Mouse (Mus musculus): Measurements from ENCODE around the gene Nfkb2. TPM values are rescaled to one million over a fixed set of nuclear protein-coding genes. Genes with fewer than 3 reads are reported as not detected.

The Nfkb2 gene
- polyA plus RNA-seq, 1 experiment, result not detected

- no peak overlapping the region for H3K27ac ChIP-seq (ENCODE audit: insufficient read depth, low read depth, low read length)
- H3K4me3 ChIP-seq (ENCODE audit: insufficient read depth, low read depth, low read length), result no peak overlapping the region
- no peak for TF ChIP-seq CTCF (IDR thresholded peaks at IDR 0.05; ENCODE audit: insufficient read depth, low read depth, low read length)
- TF ChIP-seq POLR2A (IDR thresholded peaks at IDR 0.05; ENCODE audit: insufficient read depth, low read depth, low read length), result no peak
- peaks cover 28% of the 10 kb centered on the region for H3K4me1 ChIP-seq (ENCODE audit: control insufficient read depth, insufficient read depth, low read length)
- WGBS, result 91% methylated on average over 9 of the region's 9 CpGs
Observed at GRCm38 (mm10) chr19:46306751-46307289, 2.7 kb downstream of the Nfkb2 start.

GRCm38 (mm10) chr19:46307781-46308180 is 3.7 kb downstream of the Nfkb2 start:
- no peak for TF ChIP-seq CTCF (IDR thresholded peaks at IDR 0.05; ENCODE audit: insufficient read depth, low read depth, low read length)
- no peak for TF ChIP-seq POLR2A (IDR thresholded peaks at IDR 0.05; ENCODE audit: insufficient read depth, low read depth, low read length)
- H3K27ac ChIP-seq (ENCODE audit: insufficient read depth, low read depth, low read length), result no peak overlapping the region
- H3K4me3 ChIP-seq (ENCODE audit: insufficient read depth, low read depth, low read length), result no peak overlapping the region
- WGBS, result 89% methylated on average over 16 of the region's 16 CpGs
- peaks cover 28% of the 10 kb centered on the region for H3K4me1 ChIP-seq (ENCODE audit: control insufficient read depth, insufficient read depth, low read length)

GRCm38 (mm10) chr19:46308303-46308702 is 4.2 kb downstream of the Nfkb2 start:
- H3K4me1 ChIP-seq (ENCODE audit: control insufficient read depth, insufficient read depth, low read length), result peaks cover 28% of the 10 kb centered on the region
- 77% methylated on average over 16 of the region's 16 CpGs for WGBS
- H3K4me3 ChIP-seq (ENCODE audit: insufficient read depth, low read depth, low read length), result no peak overlapping the region
- TF ChIP-seq CTCF (IDR thresholded peaks at IDR 0.05; ENCODE audit: insufficient read depth, low read depth, low read length) (no peak), POLR2A (IDR thresholded peaks at IDR 0.05; ENCODE audit: insufficient read depth, low read depth, low read length) (no peak)
- no peak overlapping the region for H3K27ac ChIP-seq (ENCODE audit: insufficient read depth, low read depth, low read length)

GRCm38 (mm10) chr19:46308706-46309435 is 4.8 kb downstream of the Nfkb2 start:
- TF ChIP-seq POLR2A (IDR thresholded peaks at IDR 0.05; ENCODE audit: insufficient read depth, low read depth, low read length) (peak; percentile 23; the same call in 1 of the 2 replicates), CTCF (IDR thresholded peaks at IDR 0.05; ENCODE audit: insufficient read depth, low read depth, low read length) (peak; percentile 81)
- peaks cover 28% of the 10 kb centered on the region for H3K4me1 ChIP-seq (ENCODE audit: control insufficient read depth, insufficient read depth, low read length)
- H3K4me3 ChIP-seq (ENCODE audit: insufficient read depth, low read depth, low read length), result peak overlapping the region; percentile 65
- 0 out of 2 replicates have a peak overlapping the region, but pooled peaks have one; percentile 40 for H3K27ac ChIP-seq (ENCODE audit: insufficient read depth, low read depth, low read length)
- WGBS, result 3% methylated on average over 47 of the region's 47 CpGs

- H3K4me3 ChIP-seq (ENCODE audit: insufficient read depth, low read depth, low read length), result no peak overlapping the region
- no peak overlapping the region for H3K27ac ChIP-seq (ENCODE audit: insufficient read depth, low read depth, low read length)
- peaks cover 28% of the 10 kb centered on the region for H3K4me1 ChIP-seq (ENCODE audit: control insufficient read depth, insufficient read depth, low read length)
- TF ChIP-seq POLR2A (IDR thresholded peaks at IDR 0.05; ENCODE audit: insufficient read depth, low read depth, low read length) (no peak), CTCF (IDR thresholded peaks at IDR 0.05; ENCODE audit: insufficient read depth, low read depth, low read length) (no peak)
- 78% methylated on average over 21 of the region's 21 CpGs for WGBS
Observed at GRCm38 (mm10) chr19:46309651-46310305, 5.7 kb downstream of the Nfkb2 start.

- WGBS, result 88% methylated on average over 12 of the region's 12 CpGs
- TF ChIP-seq POLR2A (IDR thresholded peaks at IDR 0.05; ENCODE audit: insufficient read depth, low read depth, low read length) (no peak), CTCF (IDR thresholded peaks at IDR 0.05; ENCODE audit: insufficient read depth, low read depth, low read length) (no peak)
Observed at GRCm38 (mm10) chr19:46310312-46310865, 6.3 kb downstream of the Nfkb2 start.

GRCm38 (mm10) chr19:46311341-46311740 is 7.2 kb downstream of the Nfkb2 start:
- Histone ChIP-seq H3K27ac (ENCODE audit: insufficient read depth, low read depth, low read length) (no peak overlapping the region), H3K4me3 (ENCODE audit: insufficient read depth, low read depth, low read length) (no peak overlapping the region), H3K4me1 (ENCODE audit: control insufficient read depth, insufficient read depth, low read length) (peaks cover 27% of the 10 kb centered on the region)
- no peak for TF ChIP-seq POLR2A (IDR thresholded peaks at IDR 0.05; ENCODE audit: insufficient read depth, low read depth, low read length)
- no peak for TF ChIP-seq CTCF (IDR thresholded peaks at IDR 0.05; ENCODE audit: insufficient read depth, low read depth, low read length)
- 92% methylated on average over 9 of the region's 9 CpGs for WGBS

More at GRCm38 (mm10) chr19:46310312-46310865, 6.3 kb downstream of the Nfkb2 start:
- H3K27ac ChIP-seq (ENCODE audit: insufficient read depth, low read depth, low read length), result no peak overlapping the region
- H3K4me3 ChIP-seq (ENCODE audit: insufficient read depth, low read depth, low read length), result no peak overlapping the region
- peaks cover 25% of the 10 kb centered on the region for H3K4me1 ChIP-seq (ENCODE audit: control insufficient read depth, insufficient read depth, low read length)

- H3K4me3 ChIP-seq (ENCODE audit: insufficient read depth, low read depth, low read length), result no peak overlapping the region
- WGBS, result 90% methylated on average over 21 of the region's 21 CpGs
- no peak for TF ChIP-seq POLR2A (IDR thresholded peaks at IDR 0.05; ENCODE audit: insufficient read depth, low read depth, low read length)
- TF ChIP-seq CTCF (IDR thresholded peaks at IDR 0.05; ENCODE audit: insufficient read depth, low read depth, low read length), result no peak
Observed at GRCm38 (mm10) chr19:46312566-46312965, 8.4 kb downstream of the Nfkb2 start.

GRCm38 (mm10) chr19:46313116-46313515 is 9.0 kb downstream of the Nfkb2 start:
- Histone ChIP-seq H3K27ac (ENCODE audit: insufficient read depth, low read depth, low read length) (no peak overlapping the region), H3K4me1 (ENCODE audit: control insufficient read depth, insufficient read depth, low read length) (peaks cover 40% of the 10 kb centered on the region), H3K4me3 (ENCODE audit: insufficient read depth, low read depth, low read length) (no peak overlapping the region)
- WGBS, result 86% methylated on average over 9 of the region's 9 CpGs
- no peak for TF ChIP-seq CTCF (IDR thresholded peaks at IDR 0.05; ENCODE audit: insufficient read depth, low read depth, low read length)
- TF ChIP-seq POLR2A (IDR thresholded peaks at IDR 0.05; ENCODE audit: insufficient read depth, low read depth, low read length), result no peak

More at GRCm38 (mm10) chr19:46312566-46312965, 8.4 kb downstream of the Nfkb2 start:
- no peak overlapping the region for H3K27ac ChIP-seq (ENCODE audit: insufficient read depth, low read depth, low read length)
- H3K4me1 ChIP-seq (ENCODE audit: control insufficient read depth, insufficient read depth, low read length), result peaks cover 39% of the 10 kb centered on the region

All from olfactory bulb, adult 2 months (tissue).